Mouse (Mus musculus) liver, adult 2 months (tissue): Measurements from ENCODE around the gene Gm9970.

Experiments
- CTCF ChIP-seq: fragments of 200-500 bp; IDR thresholded peaks from 2 replicates; pipeline ENCODE4 v1.5.1; 2011; ENCODE audit warnings: low read depth, low read length, control low read depth
- POLR2A ChIP-seq: fragments of 200-500 bp; IDR thresholded peaks from 2 replicates; pipeline ENCODE4 v1.6.1; 2011; ENCODE audit warnings: low read length, control low read depth; ENCODE audit not compliant: insufficient read depth; ENCODE audit errors: extremely low read depth

- no peak for TF ChIP-seq CTCF
- peak; percentile 81 for TF ChIP-seq POLR2A
Measured at GRCm38 (mm10) chr5:31220448-31221303, 20.4 kb downstream of the Gm9970 start, which contains the start of gene Ppm1g.
